Mouse (Mus musculus) heart, postnatal 25 days (tissue): Measurements from ENCODE around the gene Mapk8ip1. TPM values are rescaled to one million over a fixed set of nuclear protein-coding genes. Genes with fewer than 3 reads are reported as not detected.
A peak's percentile ranks its signal among the peaks of the same experiment; 100 is the strongest.

Experiments used
- DNase-seq: peaks from one replicate; pipeline ENCODE4 v3.0.0; 2022; ENCODE audit warnings: low spot score
- intact Hi-C: fragments of 180-260 bp; cut with DNase I; formaldehyde crosslinking; loops from one replicate; pipeline ENCODE4 v1.15.1; 2025
- total RNA-seq, 2 experiments: library from RNA; stranded (reverse); gene quantifications; 2 replicates each; pipeline ENCODE4 v1.2.3; 2021

The Mapk8ip1 gene
- total RNA-seq, 2 experiments from 2014 or later, result 4.7 to 5.7 TPM

DNA sequence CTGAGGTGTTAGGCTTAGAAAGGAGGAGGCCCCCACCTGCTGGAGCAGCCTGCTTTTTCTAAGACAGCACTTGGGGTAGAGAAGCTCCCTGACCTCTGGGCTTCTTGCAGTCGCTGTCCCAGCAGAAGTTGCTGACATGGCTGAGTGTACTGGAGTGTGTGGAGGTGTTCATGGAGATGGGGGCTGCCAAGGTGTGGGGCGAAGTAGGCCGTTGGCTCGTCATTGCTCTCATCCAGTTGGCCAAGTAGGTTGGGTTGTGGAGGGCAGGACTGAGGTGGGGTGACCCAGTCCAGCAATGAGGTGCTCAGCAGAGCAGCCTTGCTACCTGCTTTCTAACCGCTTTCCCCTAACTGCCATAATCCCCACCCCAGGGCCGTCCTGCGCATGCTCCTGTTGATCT, 23.7 kb downstream of the Mapk8ip1 start:
- intact Hi-C loops, result loop anchor here (5.0 kb wide), 1 partner anchor 45 kb away; no protein-coding TSS in a partner anchor
- DNase-seq, result no peak

DNA sequence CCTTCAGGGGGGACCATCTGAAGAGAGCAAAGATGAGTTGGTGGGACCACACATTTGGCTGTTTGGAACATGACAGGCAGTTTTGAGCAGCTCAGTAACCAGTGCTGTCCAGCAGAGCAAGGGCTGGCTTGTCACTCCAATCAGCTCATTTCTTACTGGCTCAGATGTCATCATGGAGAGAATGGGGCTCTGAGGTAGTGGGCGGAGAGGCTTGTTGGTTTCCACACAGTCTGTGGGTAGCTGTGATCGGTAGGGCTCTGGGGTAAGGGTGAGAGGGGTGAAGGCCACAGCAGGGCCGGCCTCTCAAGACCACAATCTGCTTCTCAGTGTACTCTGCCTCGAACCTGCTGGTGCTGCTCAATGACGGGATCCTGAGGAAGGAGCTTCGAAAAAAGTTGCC, 24.8 kb downstream of the Mapk8ip1 start:
- no peak for DNase-seq
- intact Hi-C loops, result loop anchor here (5.0 kb wide), 1 partner anchor 46 kb away; no protein-coding TSS in a partner anchor

DNA sequence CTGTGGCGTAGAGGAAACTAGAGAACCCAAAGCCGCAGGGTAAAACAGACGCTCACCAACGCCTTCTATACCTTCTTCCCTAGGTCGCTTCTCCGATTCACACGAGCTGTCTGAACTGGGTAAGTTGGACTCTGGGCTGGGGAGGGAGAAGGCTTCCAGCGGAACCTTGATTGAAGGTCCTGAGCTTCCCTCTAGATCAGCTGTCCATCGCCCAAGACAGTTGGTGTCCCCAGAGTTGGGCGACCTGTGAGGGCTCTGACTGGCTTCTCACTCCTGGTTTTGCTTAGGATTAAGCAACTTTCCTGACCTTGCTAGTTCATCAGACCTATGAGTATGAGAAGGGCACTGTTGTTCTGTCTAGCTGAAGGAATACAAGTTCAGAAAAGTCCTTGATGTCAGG, 25.3 kb downstream of the Mapk8ip1 start:
- DNase-seq, result no peak
- intact Hi-C loops, result loop anchor here (5.0 kb wide), 1 partner anchor 47 kb away; no protein-coding TSS in a partner anchor

DNA sequence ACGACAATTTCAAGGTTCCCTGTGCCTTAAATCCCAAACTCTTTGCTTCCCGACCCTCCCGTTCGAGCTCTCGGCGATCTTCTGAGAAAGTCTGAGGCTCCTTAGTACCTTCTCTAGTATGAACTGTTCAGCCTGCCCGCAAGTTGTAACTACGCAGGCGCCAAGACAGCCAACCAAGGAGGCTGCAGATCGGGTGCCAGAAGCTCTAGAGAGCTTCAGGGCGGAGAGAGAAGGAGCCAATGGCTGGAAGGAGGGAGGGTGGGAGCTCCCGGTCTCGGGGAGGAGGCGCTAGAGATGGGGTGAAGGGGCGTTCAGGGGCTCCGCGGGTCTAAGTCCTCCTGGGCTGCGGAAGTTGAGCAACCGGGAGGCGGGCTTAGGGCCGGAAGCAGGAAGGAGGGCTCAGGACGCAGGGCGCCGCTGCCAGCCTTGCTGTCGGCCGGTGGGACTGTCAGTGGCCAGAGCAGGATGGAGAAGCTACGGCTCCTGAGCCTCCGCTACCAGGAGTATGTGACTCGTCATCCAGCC, 25.9 kb downstream of the Mapk8ip1 start:
- peak; percentile 96 for DNase-seq
- intact Hi-C loops, result loop anchor here (5.0 kb wide), 1 partner anchor 47 kb away; no protein-coding TSS in a partner anchor

DNA sequence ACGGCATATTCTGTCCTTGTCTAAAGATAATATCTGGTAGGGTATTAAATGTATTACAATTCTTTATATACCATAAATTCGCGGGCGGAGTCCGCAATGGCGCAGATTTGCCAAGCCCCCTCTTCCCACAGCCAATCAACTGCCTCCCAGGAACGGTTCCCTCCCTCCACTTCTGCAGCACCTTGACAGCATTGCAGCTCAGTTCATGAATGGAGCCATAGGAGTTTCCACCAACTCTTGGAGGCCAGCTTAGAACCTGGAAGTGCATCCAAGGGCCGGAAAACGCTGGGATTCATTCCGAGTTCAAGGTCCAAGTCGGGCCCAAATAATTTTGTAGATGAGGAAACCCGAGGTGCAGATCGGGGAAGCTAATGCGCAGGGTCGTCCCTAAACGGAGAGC, 26.5 kb downstream of the Mapk8ip1 start, which contains the start of the genes Pex16 and Large2:
Pex16 (plus strand) TSS at position 163 of the 400 bp plus-strand sequence.
Large2 (minus strand) TSS at position 356 of the 400 bp plus-strand sequence.
- intact Hi-C loops, result no loop called here
- no peak for DNase-seq

DNA sequence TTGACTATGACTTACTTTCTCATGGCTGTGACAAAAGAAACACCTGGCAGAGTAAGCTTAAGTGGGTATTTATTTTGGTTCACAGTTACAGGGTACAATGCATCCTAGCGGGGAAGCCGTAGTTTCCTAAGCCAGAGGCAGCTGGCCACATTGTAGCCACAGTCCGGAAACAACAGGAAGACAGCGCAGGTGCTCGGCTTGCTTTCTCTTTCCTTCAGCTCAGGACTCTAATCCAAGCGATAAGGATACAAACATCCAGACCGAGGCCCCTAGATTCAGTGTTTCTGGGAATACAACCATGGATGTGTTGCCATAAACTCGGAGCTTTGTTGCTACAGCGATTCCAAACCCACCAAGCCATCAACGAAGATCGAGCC, 27.6 kb downstream of the Mapk8ip1 start:
- intact Hi-C loops, result no loop called here
- no peak for DNase-seq

DNA sequence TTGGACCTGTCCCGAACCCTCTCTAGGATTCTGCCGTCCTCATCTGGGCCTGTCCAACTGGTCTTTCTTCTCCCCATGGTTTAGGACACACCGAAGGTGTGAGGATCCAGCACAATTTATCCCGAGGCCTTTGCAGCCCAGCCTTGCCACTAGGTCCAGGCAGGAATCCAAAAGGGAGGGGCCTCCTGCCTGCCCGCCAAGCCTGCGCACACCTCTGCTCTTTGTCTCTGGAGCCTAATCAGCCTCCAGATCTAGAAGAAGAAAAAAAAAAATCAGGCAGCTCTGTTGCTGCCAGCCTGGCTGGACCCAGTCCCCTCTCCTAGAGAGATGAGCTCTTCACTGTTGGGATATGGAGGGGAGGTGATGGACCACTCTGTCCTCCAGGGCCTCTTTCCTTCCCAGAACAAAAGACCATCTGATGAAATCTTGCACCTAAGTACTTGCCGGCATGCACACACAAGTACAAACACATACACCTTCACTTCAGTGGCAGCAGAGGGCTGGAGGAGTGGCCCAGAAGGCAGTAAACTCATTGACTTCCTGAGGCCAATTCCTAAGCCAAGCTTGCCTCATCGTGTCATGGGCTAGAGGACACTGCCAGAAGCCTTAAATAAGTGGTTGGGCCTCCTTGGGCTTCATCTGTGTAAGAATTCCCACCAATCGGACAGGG, 28.2 kb downstream of the Mapk8ip1 start:
- DNase-seq, result no peak
- intact Hi-C loops, result no loop called here

DNA sequence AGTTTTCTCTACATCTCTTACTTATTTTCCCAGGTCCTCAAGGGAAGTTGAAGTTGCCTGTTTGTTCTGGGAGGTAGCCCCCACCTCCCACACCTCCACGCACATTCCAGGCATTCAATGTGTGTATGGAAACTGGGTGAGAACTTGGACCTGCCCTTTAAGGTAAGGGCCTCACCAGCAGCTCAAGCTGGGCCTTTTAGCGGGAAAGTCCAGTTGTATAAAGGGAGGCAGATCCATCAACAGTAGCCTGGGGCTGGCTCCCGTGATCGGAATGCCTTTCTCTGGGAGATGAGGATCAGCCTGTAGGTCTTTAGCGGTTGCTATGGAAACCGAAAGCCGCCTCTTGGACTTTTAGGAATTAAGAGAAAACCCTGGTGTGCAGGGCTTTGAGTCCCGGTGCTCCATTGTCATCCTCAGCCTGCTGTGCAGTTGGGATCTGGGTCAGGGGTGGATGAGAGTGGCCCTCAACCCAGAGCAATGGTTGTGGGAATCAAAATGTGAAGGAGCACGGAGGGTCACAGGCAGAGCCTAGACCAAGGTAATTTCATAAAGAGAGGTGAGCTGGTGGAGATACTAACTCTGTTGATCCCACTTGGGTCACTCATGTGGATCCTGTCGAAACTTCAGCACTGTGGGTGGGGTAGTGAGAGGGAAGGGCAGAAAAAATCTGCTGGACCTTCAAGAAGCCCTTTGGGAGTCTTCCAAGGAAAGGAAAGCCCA, 28.9 kb downstream of the Mapk8ip1 start:
- intact Hi-C loops, result no loop called here
- DNase-seq, result no peak

DNA sequence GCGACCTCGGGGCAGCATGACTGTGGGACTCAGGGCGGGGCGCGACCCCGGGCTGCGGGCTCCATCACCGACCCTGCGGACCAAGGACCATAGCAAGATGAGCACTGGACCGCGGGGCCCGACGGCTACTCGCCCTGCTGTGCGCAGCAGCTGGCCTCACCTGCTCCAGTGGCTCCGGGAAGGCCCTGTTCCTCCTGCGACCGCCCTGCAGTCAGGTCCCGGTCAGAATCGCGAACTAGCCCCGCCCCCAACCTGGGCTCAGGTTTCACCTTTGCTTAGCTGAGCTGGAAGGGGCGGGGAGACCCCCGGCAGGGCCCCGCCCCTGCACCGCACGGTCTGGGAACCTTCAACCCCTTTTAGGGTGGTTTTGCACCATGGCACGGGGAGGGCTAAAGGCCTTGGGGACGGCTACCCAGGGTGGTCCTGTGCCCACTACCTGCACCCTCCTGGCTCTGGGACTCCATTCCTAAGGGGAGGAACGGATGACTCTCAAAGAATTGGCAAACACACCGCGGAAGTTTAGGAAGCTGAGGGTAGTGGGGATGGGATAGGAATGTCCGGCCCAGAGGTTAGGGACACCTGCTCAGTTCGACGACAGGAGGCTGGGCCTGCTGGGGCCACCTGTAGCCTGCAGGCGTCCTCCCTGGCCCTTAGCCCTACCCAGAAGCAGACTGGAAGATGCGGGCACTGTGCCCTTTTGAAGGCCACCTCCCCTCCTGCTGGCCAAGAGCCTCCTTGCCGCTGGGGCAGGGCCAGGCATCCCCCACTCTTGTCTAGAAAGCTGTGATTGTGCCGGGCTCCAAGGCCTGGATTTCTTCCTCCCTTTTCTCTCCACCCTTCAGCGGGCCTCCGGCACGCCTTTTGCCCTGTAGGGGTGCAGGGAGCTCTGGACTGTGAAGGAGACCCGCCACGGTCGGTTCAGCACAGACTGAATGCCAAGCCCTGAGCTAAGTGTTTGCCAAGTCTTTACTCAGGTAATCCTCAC, 29.9 kb downstream of the Mapk8ip1 start:
- DNase-seq, result no peak

DNA sequence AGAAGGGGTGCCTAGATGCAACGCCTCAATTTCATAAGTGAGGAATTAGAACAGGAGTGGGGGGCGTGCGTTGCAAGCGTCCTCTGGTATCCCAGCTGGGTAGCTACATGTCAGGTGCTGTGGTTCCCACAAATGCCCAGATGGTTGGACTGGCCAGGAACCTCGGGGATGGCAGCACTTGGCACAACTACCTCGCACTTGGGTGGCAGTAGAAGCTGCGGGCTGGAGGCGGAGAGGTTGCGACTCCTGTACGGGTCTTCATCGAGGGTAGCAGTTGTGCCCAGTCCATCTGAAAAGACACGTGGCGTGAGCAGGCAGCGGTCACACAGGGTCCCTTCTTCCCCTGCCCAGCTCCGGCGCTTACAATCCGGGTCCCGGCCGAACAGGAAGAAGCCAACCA, 30.7 kb downstream of the Mapk8ip1 start:
- no peak for DNase-seq
- intact Hi-C loops, result no loop called here

More for the DNA sequence above, 29.9 kb downstream of the Mapk8ip1 start:
- intact Hi-C loops, result no loop called here

DNA sequence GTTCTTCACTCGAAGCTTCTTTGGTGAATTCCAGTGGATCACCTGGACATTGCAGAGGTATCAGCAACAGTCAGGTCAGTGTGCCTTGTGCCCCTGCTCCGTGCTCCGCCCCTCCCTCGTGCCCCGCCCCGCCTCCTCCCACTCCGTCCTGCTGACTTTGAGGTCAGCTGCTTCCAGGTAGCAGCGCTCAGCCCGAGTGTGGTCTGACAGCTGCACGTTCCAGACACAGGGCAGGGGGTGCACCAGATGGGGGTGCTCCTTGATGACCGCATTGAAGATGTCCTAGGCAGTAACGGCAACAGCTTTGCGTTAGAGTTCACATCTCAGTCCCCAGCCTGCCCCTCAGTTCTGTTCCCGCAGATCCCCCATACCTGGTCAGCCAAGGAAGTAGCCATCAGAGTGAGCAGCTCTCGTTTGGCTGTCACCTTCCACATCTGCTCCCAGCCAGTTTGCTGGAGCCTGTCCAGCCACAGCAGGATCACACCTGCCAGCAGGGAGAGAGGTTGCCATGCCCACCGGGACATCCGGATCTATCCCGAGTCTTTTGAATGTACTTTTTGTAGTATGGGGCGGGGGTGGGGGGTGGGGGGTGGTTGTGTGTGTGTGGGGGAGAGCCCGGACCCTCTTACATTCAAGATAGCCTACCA, 33.6 kb downstream of the Mapk8ip1 start:
- intact Hi-C loops, result no loop called here

DNA sequence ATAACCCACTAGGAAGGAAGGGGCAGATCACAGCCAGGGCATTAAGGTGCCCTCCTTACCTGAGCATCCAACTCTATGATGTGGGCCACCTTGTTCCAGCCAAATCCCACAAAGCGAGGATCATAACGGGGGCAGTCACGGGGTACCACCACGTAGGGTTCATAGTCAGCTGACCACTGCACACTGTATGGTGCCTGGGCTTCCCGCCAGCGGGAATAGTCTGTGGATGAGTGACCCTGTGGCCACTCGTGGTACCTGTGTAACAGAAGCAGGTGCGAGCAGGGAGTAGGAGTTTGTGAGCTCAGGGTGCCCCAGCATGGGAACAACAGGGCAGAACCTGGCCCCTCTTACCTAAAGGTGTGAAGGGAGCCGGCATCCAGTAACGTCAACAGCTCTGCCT, 35.5 kb downstream of the Mapk8ip1 start:
- intact Hi-C loops, result no loop called here
- DNase-seq, result no peak

More for the DNA sequence above, 33.6 kb downstream of the Mapk8ip1 start:
- DNase-seq, result no peak

DNA sequence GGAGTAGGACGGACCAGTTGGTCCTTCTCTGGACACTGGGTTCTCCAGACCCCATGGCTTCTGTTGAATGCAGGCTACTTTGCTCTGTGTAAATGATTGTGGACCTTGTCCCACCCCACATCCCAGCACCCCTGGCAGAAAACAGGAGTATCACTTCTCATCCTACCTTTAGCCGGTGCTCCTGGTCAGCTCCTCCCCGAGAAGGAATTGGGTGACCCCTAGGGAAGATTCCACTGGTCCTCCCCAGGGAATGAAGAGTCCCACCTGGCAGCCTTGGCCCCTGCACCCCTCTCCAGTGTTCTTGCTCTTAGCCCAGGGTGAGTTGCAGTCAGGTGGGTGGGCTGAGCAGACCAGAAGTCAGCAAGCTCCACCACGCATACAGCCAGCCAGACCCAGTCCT, 37.0 kb downstream of the Mapk8ip1 start:
- DNase-seq, result no peak
- intact Hi-C loops, result no loop called here

DNA sequence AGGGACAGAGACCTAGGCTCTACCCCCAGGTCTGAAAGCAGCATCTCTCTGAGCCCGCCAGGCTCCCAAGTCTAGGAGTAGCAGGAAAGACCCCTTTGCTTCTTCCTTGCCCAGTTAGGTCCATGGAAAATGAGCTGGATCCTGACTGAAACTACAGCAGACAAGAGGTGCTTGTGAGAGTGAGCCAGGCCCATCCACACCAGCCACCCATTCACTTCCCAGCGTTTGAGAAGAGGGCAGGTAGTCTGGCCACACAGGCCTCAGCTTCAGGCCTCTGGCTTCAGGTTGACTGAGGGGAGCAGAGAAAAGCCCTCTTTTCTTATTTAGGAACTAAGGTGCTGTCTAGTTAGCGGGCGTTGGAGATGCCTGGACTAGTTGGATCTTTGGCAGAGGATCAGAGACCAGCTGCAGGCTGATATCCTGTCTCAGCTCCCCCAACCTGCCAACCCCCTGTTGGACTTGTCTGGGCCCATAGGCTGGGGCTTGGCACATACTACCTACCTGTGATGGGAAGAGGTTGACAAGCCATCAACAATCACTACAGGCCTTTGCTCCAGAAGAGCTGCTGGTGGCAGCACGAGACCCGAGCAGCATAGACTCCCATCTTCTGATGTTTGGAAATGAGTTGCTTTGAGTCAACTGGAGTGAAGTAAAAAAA, 38.4 kb downstream of the Mapk8ip1 start:
- intact Hi-C loops, result no loop called here
- no peak for DNase-seq

DNA sequence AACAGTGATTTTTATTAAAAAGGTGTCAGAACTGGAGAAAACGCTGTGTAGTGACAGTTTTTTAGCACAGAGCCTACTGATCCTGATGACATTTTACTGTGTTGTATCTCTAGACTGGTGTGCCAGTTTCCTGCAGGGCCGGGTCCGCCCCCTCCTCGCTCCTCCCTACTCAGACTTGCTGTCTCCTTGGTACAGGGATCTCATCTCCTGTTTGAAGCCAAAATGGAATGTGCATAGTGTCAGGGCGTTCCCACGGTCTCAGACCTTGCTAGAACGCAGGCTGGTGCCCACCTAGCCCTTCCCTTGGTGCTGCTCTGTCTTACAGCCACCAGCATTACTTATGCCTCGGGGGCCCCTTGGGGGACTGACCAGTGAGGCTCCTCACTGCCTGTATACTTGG, 39.3 kb downstream of the Mapk8ip1 start:
- DNase-seq, result no peak
- intact Hi-C loops, result no loop called here

DNA sequence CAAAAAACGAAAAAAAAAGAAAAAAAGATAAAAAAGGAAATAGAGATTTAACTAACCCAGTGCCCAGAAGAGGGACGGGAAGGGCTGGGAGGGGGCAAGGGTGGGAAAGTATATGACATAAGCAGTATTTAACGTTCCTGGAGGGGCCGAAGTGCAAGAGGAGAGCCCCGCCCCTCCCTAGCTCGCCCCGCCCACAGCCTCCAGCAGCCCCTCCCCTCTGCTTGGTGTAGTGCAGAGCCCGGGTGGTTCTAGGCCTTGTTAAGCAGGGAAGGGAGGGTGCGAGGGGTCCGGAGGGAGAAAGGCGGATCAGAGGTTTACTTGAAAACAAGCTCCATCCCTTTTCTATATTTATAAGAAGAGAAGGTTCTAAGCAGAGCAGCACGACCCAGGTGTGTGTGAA, 40.2 kb downstream of the Mapk8ip1 start:
- DNase-seq, result no peak
- intact Hi-C loops, result no loop called here

DNA sequence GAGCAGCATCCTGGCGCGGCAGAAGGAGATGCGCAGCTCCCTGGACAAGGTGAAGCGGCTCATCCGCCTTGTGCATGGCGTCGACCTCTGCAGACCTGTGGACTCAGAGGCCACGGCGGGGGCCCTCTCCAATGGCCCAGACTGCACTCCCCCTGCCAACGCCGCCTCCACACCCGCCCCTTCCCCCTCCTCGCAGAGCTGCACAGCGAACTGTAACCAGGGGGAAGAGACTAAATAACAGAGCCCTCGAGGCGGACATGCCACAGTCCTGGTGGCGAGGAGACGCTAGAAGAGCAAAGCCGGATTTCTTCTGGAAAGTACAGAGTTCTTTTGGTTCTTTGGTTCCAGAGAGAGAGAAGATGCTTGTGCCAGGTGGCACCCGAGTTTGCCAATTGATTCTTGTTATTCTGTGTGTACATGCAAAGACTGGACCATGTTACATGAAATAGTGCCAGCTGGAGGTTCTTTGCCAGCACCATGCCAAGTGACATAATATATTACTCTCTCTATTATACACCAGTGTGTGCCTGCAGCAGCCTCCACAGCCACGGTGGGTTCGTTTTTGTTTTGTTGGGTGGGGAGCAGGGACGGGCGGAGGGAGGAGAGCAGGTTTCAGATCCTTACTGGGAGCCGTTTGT, 40.8 kb downstream of the Mapk8ip1 start:
- intact Hi-C loops, result no loop called here
- no peak for DNase-seq

DNA sequence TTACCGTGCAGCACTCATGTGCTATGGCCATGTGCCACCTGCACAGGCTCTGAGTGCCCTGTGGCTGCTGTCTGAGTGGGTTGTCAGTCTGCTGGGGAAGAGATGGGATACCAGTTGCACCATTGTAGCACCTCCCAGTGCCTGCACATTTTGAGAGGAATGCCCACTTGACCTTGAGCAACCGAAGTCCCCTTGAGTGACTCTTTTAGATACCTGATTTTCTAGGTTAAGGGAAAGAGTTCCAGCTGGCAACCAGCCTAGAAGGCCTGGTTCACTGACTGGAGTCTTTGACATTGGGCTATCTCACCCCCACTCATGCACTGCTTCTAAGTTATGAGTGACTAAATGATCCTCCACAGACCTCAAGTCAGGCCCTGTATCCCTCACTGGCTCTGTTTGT, 41.8 kb downstream of the Mapk8ip1 start:
- intact Hi-C loops, result no loop called here
- no peak for DNase-seq
